Mouse (Mus musculus): Measurements from ENCODE around the gene 1700023F06Rik. TPM values are rescaled to one million over a fixed set of nuclear protein-coding genes. Genes with fewer than 3 reads are reported as not detected.

1700023F06Rik gene
- polyA plus RNA-seq, 1 experiment from 2014 or later, result 0.11 TPM

Other genes with a start within 250 kb of the 1700023F06Rik start
- 47.9 and 54.8 TPM in 2 replicates for gene Nmt1, start 180.4 kb downstream of the 1700023F06Rik start, polyA plus RNA-seq (2016; fragmentation: Nextera tagmentation; extraction: Ambion mirVana)
- 41.0 and 41.7 TPM in 2 replicates for gene Dcakd, start 180.2 kb downstream of the 1700023F06Rik start, polyA plus RNA-seq (2016; fragmentation: Nextera tagmentation; extraction: Ambion mirVana)
- 0.74 and 0.79 TPM in 2 replicates for gene Plcd3, start 106.9 kb downstream of the 1700023F06Rik start, polyA plus RNA-seq (2016; fragmentation: Nextera tagmentation; extraction: Ambion mirVana)
- gene Acbd4, start 106.9 kb downstream of the 1700023F06Rik start, polyA plus RNA-seq (2016; fragmentation: Nextera tagmentation; extraction: Ambion mirVana), result 40.6 and 46.1 TPM in 2 replicates
- 2.4 and 3.0 TPM in 2 replicates for gene Hexim1, start 92.3 kb downstream of the 1700023F06Rik start, polyA plus RNA-seq (2016; fragmentation: Nextera tagmentation; extraction: Ambion mirVana)
- 9.5 and 10.0 TPM in 2 replicates for gene Hexim2, start 76.1 kb downstream of the 1700023F06Rik start, polyA plus RNA-seq (2016; fragmentation: Nextera tagmentation; extraction: Ambion mirVana)
- 5.2 and 5.7 TPM in 2 replicates for gene Fmnl1, start 37.5 kb downstream of the 1700023F06Rik start, polyA plus RNA-seq (2016; fragmentation: Nextera tagmentation; extraction: Ambion mirVana)
- gene Spata32, start 9.9 kb upstream of the 1700023F06Rik start, polyA plus RNA-seq (2016; fragmentation: Nextera tagmentation; extraction: Ambion mirVana), result not detected in 2 replicates
- gene Map3k14, start 58.9 kb upstream of the 1700023F06Rik start, polyA plus RNA-seq (2016; fragmentation: Nextera tagmentation; extraction: Ambion mirVana), result 0.84 and 0.93 TPM in 2 replicates
- 2.7 and 4.0 TPM in 2 replicates for gene Arhgap27, start 155.1 kb upstream of the 1700023F06Rik start, polyA plus RNA-seq (2016; fragmentation: Nextera tagmentation; extraction: Ambion mirVana)
- gene Plekhm1, start 204.1 kb upstream of the 1700023F06Rik start, polyA plus RNA-seq (2016; fragmentation: Nextera tagmentation; extraction: Ambion mirVana), result 5.2 and 5.3 TPM in 2 replicates

Data from liver, embryonic 12.5 days (tissue).